Mouse (Mus musculus) midbrain, embryonic 11.5 days (tissue): ENCODE measurements around the gene Cpeb3. TPM values are rescaled to one million over a fixed set of nuclear protein-coding genes. Genes with fewer than 3 reads are reported as not detected.

Experiments
- ATAC-seq: fragments of 200-750 bp; cut with Nextera tagmentation; 2 replicates; pipeline ENCODE4 v1.8.0; 2017; ENCODE audit warnings: moderate TSS enrichment, moderate library complexity; ENCODE audit not compliant: low FRiP score
- DNase-seq: peaks from one replicate; pipeline ENCODE4 v3.0.0; 2015; ENCODE audit warnings: low spot score; ENCODE audit errors: missing footprints
- H3K27ac ChIP-seq: fragments of 300-500 bp; sonication (generic); 2 replicates; pipeline ENCODE4 v1.5.1; 2014; ENCODE audit warnings: low read depth, low read length
- H3K27me3 ChIP-seq: fragments of 300-500 bp; sonication (generic); 2 replicates; pipeline ENCODE4 v1.6.1; 2014; ENCODE audit warnings: mild to moderate bottlenecking, low read length, moderate library complexity, mixed read lengths; ENCODE audit not compliant: control insufficient read depth, insufficient read depth
- H3K36me3 ChIP-seq: fragments of 300-500 bp; sonication (generic); 2 replicates; pipeline ENCODE4 v1.6.1; 2014; ENCODE audit warnings: mild to moderate bottlenecking, low read length, moderate library complexity, mixed read lengths; ENCODE audit not compliant: control insufficient read depth, insufficient read depth
- H3K4me1 ChIP-seq: fragments of 300-500 bp; sonication (generic); 2 replicates; pipeline ENCODE4 v1.6.1; 2014; ENCODE audit warnings: low read length; ENCODE audit not compliant: control insufficient read depth, insufficient read depth
- H3K4me2 ChIP-seq: fragments of 300-500 bp; sonication (generic); 2 replicates; pipeline ENCODE4 v1.6.1; 2014; ENCODE audit warnings: mild to moderate bottlenecking, moderate library complexity
- H3K4me3 ChIP-seq: fragments of 300-500 bp; sonication (generic); 2 replicates; pipeline ENCODE4 v1.5.1; 2014; ENCODE audit warnings: low read depth, low read length
- H3K9ac ChIP-seq: fragments of 300-500 bp; sonication (generic); 2 replicates; pipeline ENCODE4 v1.6.1; 2014; ENCODE audit warnings: low read length
- H3K9me3 ChIP-seq: fragments of 300-500 bp; sonication (generic); 2 replicates; pipeline ENCODE4 v1.6.1; 2016; ENCODE audit warnings: low read length; ENCODE audit not compliant: control insufficient read depth
- WGBS: fragments of 180-500 bp; shearing (Covaris S2); extraction: QIAGEN DNeasy Blood & Tissue Kit; methylation state at CpG from one replicate; pipeline ENCODE4 v1.1.7; 2014; 5-methylcytosine and 5-hydroxymethylcytosine counted together
- polyA plus RNA-seq: library from polyadenylated mRNA; unstranded; fragments of >200 nt; fragmentation: Nextera tagmentation; extraction: Ambion mirVana; gene quantifications from 2 replicates; pipeline ENCODE4 v1.2.1, GENCODE M21; 2014

The Cpeb3 gene
- polyA plus RNA-seq: 2.9 and 3.1 TPM in 2 replicates

DNA sequence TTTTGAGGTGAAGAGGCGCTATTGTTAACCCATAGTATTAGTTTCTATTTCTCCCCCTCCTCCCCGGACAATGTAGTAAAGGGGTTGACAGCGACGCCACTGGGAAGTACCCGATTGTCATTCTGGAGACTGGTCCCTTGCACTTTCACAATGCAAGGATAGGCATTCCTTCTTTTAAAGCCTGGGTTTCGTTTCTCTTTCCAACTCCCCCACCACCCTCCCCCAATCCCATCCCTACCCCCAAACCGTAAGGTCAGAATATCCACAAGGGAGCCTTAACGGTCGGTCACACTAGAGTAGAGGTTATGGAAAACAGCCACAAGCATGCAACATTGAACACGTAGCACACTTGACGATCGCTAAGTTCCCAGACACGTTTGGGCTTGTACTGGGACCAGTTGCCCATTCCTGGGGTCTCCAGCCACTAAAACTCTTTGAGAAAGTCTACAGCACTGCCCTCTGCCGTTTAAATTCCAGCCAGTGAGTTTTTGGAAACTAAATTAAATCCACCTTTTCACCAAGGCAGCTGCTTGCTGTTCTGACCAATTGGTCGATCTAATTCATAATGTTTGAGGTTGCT, at the start of gene Cpeb3:
Gene Cpeb3, minus strand, starts transcription at position 426 of the 580 bp plus-strand sequence.
- DNase-seq: peak; percentile 95
- H3K4me3 ChIP-seq: peak within 1 kb of the TSS; percentile 85
- H3K36me3 ChIP-seq: peaks cover 7% of the 10 kb centered on the region; the same call in 1 of the 2 replicates
- H3K9ac ChIP-seq: peak within 1 kb of the TSS; percentile 98
- under 1% methylated on average over 15 of the region's 15 CpGs for WGBS
- H3K9me3 ChIP-seq: no peaks in the 10 kb centered on the region
- peak within 1 kb of the TSS; percentile 71 for H3K27ac ChIP-seq
- H3K4me2 ChIP-seq: peak within 1 kb of the TSS; percentile 96
- H3K4me1 ChIP-seq: peaks cover 10% of the 10 kb centered on the region; the same call in 1 of the 2 replicates
- no peak for ATAC-seq
- no peaks in the 10 kb centered on the region for H3K27me3 ChIP-seq

DNA sequence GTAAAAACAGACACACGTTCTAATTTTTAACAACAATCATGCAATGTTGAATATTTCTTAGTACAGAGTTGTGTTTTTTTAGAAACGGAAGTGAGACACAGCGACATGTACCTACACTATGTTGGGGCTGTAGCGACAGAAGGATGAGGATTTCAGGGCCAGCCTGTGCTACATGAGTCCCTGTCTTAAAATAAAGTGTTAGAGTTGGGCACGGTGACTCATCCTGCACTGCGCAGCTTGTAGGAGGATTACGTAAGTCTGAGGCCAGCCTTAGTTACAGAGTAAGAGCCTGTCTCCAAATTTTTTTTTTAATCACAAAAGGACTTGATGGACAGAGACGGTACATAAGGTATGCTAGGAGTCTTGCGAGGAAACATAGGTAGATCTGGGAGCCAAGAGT, 46.9 kb upstream of the Cpeb3 start:
- Histone ChIP-seq H3K4me3 (no peak overlapping the region), H3K4me1 (no peaks in the 10 kb centered on the region), H3K9me3 (no peaks in the 10 kb centered on the region), H3K36me3 (no peaks in the 10 kb centered on the region), H3K9ac (no peak overlapping the region), H3K27me3 (no peaks in the 10 kb centered on the region), H3K4me2 (no peak overlapping the region), H3K27ac (no peak overlapping the region)
- DNase-seq (no peak), ATAC-seq (no peak)
- 92% methylated on average over 9 of the region's 9 CpGs for WGBS

DNA sequence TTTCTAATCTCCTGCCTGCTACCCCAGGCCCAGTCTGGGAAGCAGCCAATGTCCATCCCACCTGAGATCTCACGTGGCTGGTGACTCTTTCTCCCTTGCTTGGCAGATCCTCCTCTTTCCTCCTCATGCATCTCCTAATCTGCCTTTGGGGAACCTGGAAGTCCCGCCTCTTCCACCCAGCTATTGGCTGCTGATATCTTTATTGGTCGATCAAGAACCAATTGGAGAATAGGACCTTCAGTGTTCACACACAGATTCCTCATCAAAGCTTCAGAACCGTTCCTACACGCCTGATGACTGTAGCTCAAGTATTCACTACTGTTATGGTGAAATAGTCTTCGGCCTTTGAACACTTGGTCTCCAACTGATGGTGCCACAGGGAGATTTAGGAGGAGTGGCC, 43.7 kb upstream of the Cpeb3 start:
- no peaks in the 10 kb centered on the region for H3K36me3 ChIP-seq
- ATAC-seq: no peak
- H3K4me1 ChIP-seq: no peaks in the 10 kb centered on the region
- no peak overlapping the region for H3K9ac ChIP-seq
- 70% methylated on average over 6 of the region's 6 CpGs for WGBS
- no peak overlapping the region for H3K4me3 ChIP-seq
- H3K27ac ChIP-seq: no peak overlapping the region
- no peak overlapping the region for H3K4me2 ChIP-seq
- H3K27me3 ChIP-seq: no peaks in the 10 kb centered on the region
- H3K9me3 ChIP-seq: no peaks in the 10 kb centered on the region
- DNase-seq: no peak

DNA sequence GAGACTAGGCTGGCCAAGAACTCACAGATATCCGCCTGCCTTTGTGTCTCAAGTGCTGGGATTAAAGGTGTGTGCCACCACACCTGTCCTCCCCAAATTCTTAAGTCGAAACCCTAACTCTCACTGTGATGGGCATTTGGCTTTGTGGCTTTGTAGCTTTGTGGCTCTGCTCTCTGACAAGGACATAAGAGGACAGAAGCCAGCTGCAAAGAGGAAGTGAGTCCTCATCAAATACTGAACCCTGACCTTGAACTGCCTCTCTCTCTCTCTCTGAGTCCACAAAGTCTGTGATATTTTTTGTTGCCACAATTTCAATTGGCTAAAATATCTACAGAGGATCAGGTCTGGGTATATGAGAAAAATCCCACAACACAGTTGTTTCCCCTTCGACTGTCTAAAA, 39.8 kb upstream of the Cpeb3 start:
- 84% methylated on average over 3 of the region's 3 CpGs for WGBS
- DNase-seq (no peak), ATAC-seq (no peak)
- Histone ChIP-seq H3K4me1 (no peaks in the 10 kb centered on the region), H3K9ac (no peak overlapping the region), H3K4me3 (no peak overlapping the region), H3K36me3 (no peaks in the 10 kb centered on the region), H3K9me3 (no peaks in the 10 kb centered on the region), H3K27me3 (no peaks in the 10 kb centered on the region), H3K27ac (no peak overlapping the region), H3K4me2 (no peak overlapping the region)

DNA sequence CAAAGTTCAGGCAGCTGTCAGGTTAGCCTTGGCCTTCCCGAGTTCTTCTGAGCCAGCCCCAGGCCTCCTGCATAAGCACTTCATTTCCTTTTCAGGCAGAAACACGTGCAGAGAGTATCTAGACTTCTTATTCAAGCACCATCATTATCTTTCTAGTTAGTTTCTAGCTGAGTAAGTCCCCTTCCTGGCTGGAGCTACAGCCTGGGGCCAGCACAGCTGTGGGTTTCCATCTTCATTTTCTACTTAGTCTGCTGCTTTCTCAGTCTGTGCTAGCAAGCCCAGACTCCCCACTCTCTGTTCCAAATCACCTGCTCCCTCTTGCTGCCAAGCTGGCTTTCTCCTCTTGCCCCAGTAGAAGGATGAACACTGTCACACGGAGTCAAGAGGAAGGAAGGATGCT, 38.5 kb upstream of the Cpeb3 start:
- Histone ChIP-seq H3K9ac (no peak overlapping the region), H3K4me1 (no peaks in the 10 kb centered on the region), H3K27me3 (no peaks in the 10 kb centered on the region), H3K4me3 (no peak overlapping the region), H3K4me2 (no peak overlapping the region), H3K36me3 (no peaks in the 10 kb centered on the region), H3K27ac (no peak overlapping the region), H3K9me3 (no peaks in the 10 kb centered on the region)
- DNase-seq (no peak), ATAC-seq (no peak)
- 63% methylated on average over 3 of the region's 3 CpGs for WGBS

DNA sequence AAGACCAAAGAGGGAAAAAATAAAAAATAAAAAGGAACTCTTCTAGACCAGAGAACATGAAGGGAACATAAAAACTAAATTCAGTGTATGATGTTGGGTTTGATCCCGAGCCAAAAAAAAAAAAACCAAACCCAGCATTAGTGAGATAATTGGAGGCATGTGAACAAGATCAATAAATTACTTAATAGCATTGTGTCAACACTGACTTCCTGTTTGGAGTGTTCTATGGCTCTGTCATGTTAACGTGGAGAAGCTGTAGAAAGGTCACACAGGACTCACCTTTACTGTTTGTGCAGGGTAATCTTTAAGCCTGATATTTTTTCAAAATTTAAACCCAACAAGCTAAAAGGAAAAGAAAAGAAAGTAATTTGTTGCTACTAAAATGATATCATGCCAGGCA, 34.3 kb upstream of the Cpeb3 start:
- Histone ChIP-seq H3K27ac (no peak overlapping the region), H3K27me3 (no peaks in the 10 kb centered on the region), H3K4me1 (peaks cover 4% of the 10 kb centered on the region), H3K4me2 (no peak overlapping the region), H3K9ac (no peak overlapping the region), H3K4me3 (no peak overlapping the region), H3K36me3 (no peaks in the 10 kb centered on the region), H3K9me3 (no peaks in the 10 kb centered on the region)
- DNase-seq (no peak), ATAC-seq (no peak)
- 66% methylated on average over 2 of the region's 2 CpGs for WGBS

DNA sequence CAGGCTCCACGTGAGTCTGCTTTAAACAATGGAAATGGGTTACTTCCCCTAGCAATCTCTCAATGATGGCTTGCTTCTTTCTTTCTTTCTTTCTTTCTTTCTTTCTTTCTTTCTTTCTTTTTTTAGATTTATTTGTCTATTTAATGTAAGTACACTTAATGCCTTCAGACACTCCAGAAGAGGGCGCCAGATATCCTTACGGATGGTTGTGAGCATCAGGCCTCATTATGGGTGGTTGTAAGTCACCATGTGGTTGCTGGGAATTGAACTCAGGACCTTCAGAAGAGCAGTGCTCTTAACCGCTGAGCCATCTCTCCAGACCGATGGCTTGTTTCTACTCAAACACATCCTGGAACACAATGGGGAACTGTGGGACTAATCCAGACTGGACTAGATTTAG, 32.8 kb upstream of the Cpeb3 start:
- Histone ChIP-seq H3K9me3 (no peaks in the 10 kb centered on the region), H3K36me3 (no peaks in the 10 kb centered on the region), H3K27me3 (no peaks in the 10 kb centered on the region), H3K4me3 (no peak overlapping the region), H3K4me1 (peaks cover 4% of the 10 kb centered on the region), H3K9ac (no peak overlapping the region), H3K27ac (no peak overlapping the region), H3K4me2 (no peak overlapping the region)
- DNase-seq (no peak), ATAC-seq (no peak)
- 72% methylated on average over 5 of the region's 5 CpGs for WGBS

DNA sequence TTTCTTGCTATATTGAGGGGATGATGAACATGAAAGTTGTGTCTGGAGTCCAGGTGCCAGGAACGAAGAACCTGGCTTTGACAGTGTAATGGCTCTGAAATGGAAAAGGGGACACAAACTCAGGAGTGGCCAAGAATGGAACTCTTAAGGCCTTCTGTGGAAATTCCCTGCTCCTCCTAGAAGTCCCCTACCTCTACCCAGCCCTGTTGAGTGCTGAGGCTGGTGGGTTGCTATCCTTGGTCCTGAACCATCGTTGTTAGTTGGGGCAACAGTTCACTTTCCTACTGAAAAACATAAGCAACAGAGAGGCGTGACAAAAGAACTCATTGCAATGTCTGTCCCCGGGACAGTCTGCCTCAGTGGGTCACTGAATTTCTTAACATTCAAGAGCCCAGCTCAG, 30.7 kb upstream of the Cpeb3 start:
- H3K36me3 ChIP-seq: no peaks in the 10 kb centered on the region
- no peak overlapping the region for H3K4me2 ChIP-seq
- no peak overlapping the region for H3K9ac ChIP-seq
- no peaks in the 10 kb centered on the region for H3K9me3 ChIP-seq
- DNase-seq (peak; percentile 89), ATAC-seq (no peak)
- no peak overlapping the region for H3K27ac ChIP-seq
- no peak overlapping the region for H3K4me3 ChIP-seq
- H3K27me3 ChIP-seq: peaks cover 14% of the 10 kb centered on the region
- H3K4me1 ChIP-seq: peaks cover 4% of the 10 kb centered on the region
- WGBS: 27% methylated on average over 4 of the region's 4 CpGs

DNA sequence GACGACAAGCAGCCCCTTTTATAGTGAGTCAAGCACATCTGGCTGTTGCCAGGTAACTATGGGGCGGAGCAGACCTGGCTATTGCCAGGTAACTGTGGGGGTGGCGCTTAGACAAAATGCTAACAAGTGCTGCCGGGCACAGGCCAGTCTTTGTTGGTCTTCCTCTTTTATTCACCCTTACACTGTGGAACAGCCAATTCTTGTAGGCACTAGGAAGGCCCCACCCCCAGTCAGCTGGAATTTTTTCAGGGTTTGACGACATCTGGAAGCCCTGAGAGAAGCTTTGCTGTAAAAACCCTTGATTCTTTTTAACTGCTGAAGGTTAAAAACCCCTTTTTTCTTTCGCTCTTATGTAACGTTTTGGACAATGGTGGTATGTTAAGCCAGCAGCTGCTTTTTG, 30.2 kb upstream of the Cpeb3 start:
- Histone ChIP-seq H3K4me3 (no peak overlapping the region), H3K9me3 (no peaks in the 10 kb centered on the region), H3K27ac (no peak overlapping the region), H3K27me3 (peaks cover 19% of the 10 kb centered on the region), H3K4me2 (peak overlapping the region; percentile 6; the same call in 1 of the 2 replicates), H3K36me3 (no peaks in the 10 kb centered on the region), H3K4me1 (peaks cover 4% of the 10 kb centered on the region), H3K9ac (no peak overlapping the region)
- WGBS: 18% methylated on average over 7 of the region's 7 CpGs
- DNase-seq: peak; percentile 87
- no peak; the same call in 1 of the 2 replicates for ATAC-seq
